Mouse (Mus musculus) erythroblast, embryonic 14.5 days (primary cell): ENCODE results near the gene Olfr543.

ENCODE experiments used
- GATA1 ChIP-seq: IDR thresholded peaks from 2 replicates; pipeline ENCODE4 v1.6.1; 2012; ENCODE audit warnings: low read length, inconsistent platforms, mixed read lengths
- TAL1 ChIP-seq: IDR thresholded peaks from 3 replicates; pipeline ENCODE4 v1.6.1; 2012; ENCODE audit warnings: low read length, inconsistent platforms, mixed read lengths

DNA sequence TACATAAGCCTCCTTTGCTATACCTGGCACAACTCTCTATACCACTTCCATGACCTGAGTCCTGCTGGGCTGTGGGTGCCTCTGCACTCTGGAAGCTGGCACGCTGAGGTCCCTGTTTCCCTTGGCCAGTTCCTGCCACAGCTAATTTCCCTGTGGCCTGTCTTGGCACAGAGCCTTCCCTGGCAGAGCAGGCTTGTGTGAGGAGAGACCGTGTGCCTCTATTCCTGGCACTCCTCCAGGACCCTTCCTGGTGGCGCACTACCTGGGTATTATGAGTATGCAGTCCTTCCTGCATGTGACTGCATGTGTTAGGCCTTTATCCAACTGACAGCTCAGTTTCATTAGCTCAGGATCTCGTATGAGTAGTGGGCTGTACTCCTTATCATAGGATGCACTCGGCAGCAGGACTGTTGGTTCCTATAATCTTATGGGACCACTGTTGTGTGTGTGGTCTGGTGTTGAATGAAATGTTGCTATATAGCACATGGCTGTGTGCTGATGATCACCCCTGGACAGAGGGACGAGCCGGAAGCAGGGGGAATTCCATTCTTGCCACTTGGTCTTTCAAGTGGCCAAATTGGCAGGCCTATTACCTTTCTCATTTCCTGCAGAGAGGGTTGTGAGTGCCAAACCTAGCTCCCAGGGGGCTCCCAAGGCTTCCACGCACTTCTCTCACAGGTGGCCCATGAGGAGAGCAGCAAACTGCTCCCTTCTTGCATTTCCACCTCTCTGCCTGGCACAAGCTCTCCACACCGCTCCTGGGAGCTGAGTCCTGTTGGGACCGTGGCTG lies 35.0 kb upstream of the Olfr543 start:
- no peak for TF ChIP-seq TAL1
- TF ChIP-seq GATA1 = no peak
